Comparison of ENCODE assay signal across 2 mouse cellular contexts in the genomic region with DNA sequence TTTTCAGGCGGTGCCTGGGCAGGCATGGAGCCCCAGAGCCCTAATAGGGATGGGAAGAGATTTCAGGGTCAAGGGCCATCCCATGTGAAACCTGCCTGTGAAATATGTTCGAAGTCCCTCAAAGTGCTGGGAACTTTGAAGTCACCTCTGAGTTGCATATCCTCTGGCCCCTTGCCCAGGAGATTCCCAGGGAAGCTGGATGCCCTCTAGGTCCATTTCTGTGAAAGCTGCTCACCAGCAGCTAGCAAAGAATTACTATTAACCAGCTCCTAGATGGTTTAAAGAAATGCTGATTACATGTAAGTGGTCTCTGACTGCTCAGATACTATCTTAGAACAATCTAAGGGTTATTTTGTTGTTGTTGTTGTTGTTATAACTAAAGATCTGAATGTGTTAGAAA. TPM values are rescaled to one million over a fixed set of nuclear protein-coding genes. Genes with fewer than 3 reads are reported as not detected.
"Had no signal": no experiment of that assay in that cellular context is flagged by ENCODE, and none has a peak within 500 bp of the region (broad histone marks: within the 10 kb centered on the region; RNA-seq: fewer than 3 reads in every experiment).

No protein-coding gene starts in this region.

RNA-seq across cellular contexts. Expression of a gene that starts 56.0 kb away (rescaled TPM):
- total RNA-seq: layer of hippocampus, adult 2 months; left cerebral cortex, adult 2 months had no signal
